Mouse (Mus musculus): ENCODE measurements around the gene Fbln1. TPM values are rescaled to one million over a fixed set of nuclear protein-coding genes. Genes with fewer than 3 reads are reported as not detected.
A peak's percentile ranks its signal among the peaks of the same experiment; 100 is the strongest.

Fbln1 gene
- total RNA-seq, 2 experiments from 2014 or later = 10.3 to 10.8 TPM

GRCm38 (mm10) chr15:85232256-85232535, 26.4 kb downstream of the Fbln1 start:
- no peak for DNase-seq (ENCODE audit: low spot score in 2 of 2)
- intact Hi-C loops (cut with DNase I) = no loop called here

GRCm38 (mm10) chr15:85232543-85233250, 26.9 kb downstream of the Fbln1 start:
- DNase-seq (ENCODE audit: low spot score in 2 of 2) = no peak
- intact Hi-C loops (cut with DNase I) = no loop called here

GRCm38 (mm10) chr15:85233251-85233611, 27.5 kb downstream of the Fbln1 start:
- intact Hi-C loops (cut with DNase I) = no loop called here

GRCm38 (mm10) chr15:85233690-85234089, 27.9 kb downstream of the Fbln1 start:
- intact Hi-C loops (cut with DNase I) = no loop called here
- DNase-seq (ENCODE audit: low spot score in 2 of 2) = no peak

More at GRCm38 (mm10) chr15:85233251-85233611, 27.5 kb downstream of the Fbln1 start:
- no peak for DNase-seq (ENCODE audit: low spot score in 2 of 2)

GRCm38 (mm10) chr15:85238821-85239745, 33.3 kb downstream of the Fbln1 start:
- intact Hi-C loops (cut with DNase I) = no loop called here

GRCm38 (mm10) chr15:85240086-85240485, 34.3 kb downstream of the Fbln1 start:
- intact Hi-C loops (cut with DNase I) = no loop called here

More at GRCm38 (mm10) chr15:85238821-85239745, 33.3 kb downstream of the Fbln1 start:
- no peak for DNase-seq (ENCODE audit: low spot score in 2 of 2)

GRCm38 (mm10) chr15:85241856-85242255, 36.1 kb downstream of the Fbln1 start:
- no peak for DNase-seq (ENCODE audit: low spot score in 2 of 2)

More at GRCm38 (mm10) chr15:85240086-85240485, 34.3 kb downstream of the Fbln1 start:
- no peak for DNase-seq (ENCODE audit: low spot score in 2 of 2)

GRCm38 (mm10) chr15:85244414-85245161, 38.8 kb downstream of the Fbln1 start:
- intact Hi-C loops (cut with DNase I) = no loop called here
- DNase-seq (ENCODE audit: low spot score in 2 of 2) = no peak

More at GRCm38 (mm10) chr15:85241856-85242255, 36.1 kb downstream of the Fbln1 start:
- intact Hi-C loops (cut with DNase I) = no loop called here

- DNase-seq (ENCODE audit: low spot score in 2 of 2) = no peak
- intact Hi-C loops (cut with DNase I) = no loop called here
Observed at GRCm38 (mm10) chr15:85245241-85246010, 39.7 kb downstream of the Fbln1 start.

GRCm38 (mm10) chr15:85246016-85246415, 40.3 kb downstream of the Fbln1 start:
- DNase-seq (ENCODE audit: low spot score in 2 of 2) = no peak
- intact Hi-C loops (cut with DNase I) = no loop called here

- intact Hi-C loops (cut with DNase I) = no loop called here
Observed at GRCm38 (mm10) chr15:85246936-85247335, 41.2 kb downstream of the Fbln1 start.

GRCm38 (mm10) chr15:85248311-85248710, 42.6 kb downstream of the Fbln1 start:
- intact Hi-C loops (cut with DNase I) = no loop called here
- no peak for DNase-seq (ENCODE audit: low spot score in 2 of 2)

More at GRCm38 (mm10) chr15:85246936-85247335, 41.2 kb downstream of the Fbln1 start:
- DNase-seq (ENCODE audit: low spot score in 2 of 2) = no peak

- intact Hi-C loops (cut with DNase I) = loop anchor here (1.0 kb wide), 1 partner anchor 98 kb away; no protein-coding TSS in a partner anchor
- peak; percentile 79 to 89 for DNase-seq (ENCODE audit: low spot score in 2 of 2)
Observed at GRCm38 (mm10) chr15:85249252-85249651, 43.5 kb downstream of the Fbln1 start.

- intact Hi-C loops (cut with DNase I) = no loop called here
- DNase-seq (ENCODE audit: low spot score in 2 of 2) = no peak
Observed at GRCm38 (mm10) chr15:85250436-85250835, 44.7 kb downstream of the Fbln1 start.

GRCm38 (mm10) chr15:85252476-85252875, 46.7 kb downstream of the Fbln1 start:
- intact Hi-C loops (cut with DNase I) = no loop called here

GRCm38 (mm10) chr15:85257775-85258429, 52.2 kb downstream of the Fbln1 start:
- DNase-seq (ENCODE audit: low spot score in 2 of 2) = peak in 1 of 2 experiments; percentile 28
- intact Hi-C loops (cut with DNase I) = no loop called here

More at GRCm38 (mm10) chr15:85252476-85252875, 46.7 kb downstream of the Fbln1 start:
- no peak for DNase-seq (ENCODE audit: low spot score in 2 of 2)

- no peak for DNase-seq (ENCODE audit: low spot score in 2 of 2)
- intact Hi-C loops (cut with DNase I) = loop anchor here (10.0 kb wide), 1 partner anchor 442 kb away; no protein-coding TSS in a partner anchor
Observed at GRCm38 (mm10) chr15:85262805-85263204, 57.1 kb downstream of the Fbln1 start.

GRCm38 (mm10) chr15:85266729-85267434, 61.1 kb downstream of the Fbln1 start:
- peak; percentile 90 to 91 for DNase-seq (ENCODE audit: low spot score in 2 of 2)
- intact Hi-C loops (cut with DNase I) = loop anchor here (1.0 to 10.0 kb wide), 4 partner anchors 50 to 438 kb away; no protein-coding TSS in a partner anchor

All from left cerebral cortex, postnatal 25 days (tissue).